Mouse (Mus musculus) gastrocnemius, postnatal 25 days (tissue): ENCODE measurements around the gene Gm20388. TPM values are rescaled to one million over a fixed set of nuclear protein-coding genes. Genes with fewer than 3 reads are reported as not detected.
"Not testable (repeated sequence)": the region's sequence is repeated elsewhere in the genome, so short reads cannot be mapped to it uniquely, and the experiment has no call there.

Experiments used
- DNase-seq: peaks from one replicate; pipeline ENCODE4 v3.0.0; 2022
- total RNA-seq, 2 experiments: library from RNA; stranded (reverse); gene quantifications; 1 replicate in 1 of 2; 2 replicates in 1 of 2; pipeline ENCODE4 v1.2.3; 2021

The Gm20388 gene
- total RNA-seq, 2 experiments from 2014 or later, result 6.7 TPM; not detected in 1

GRCm38 (mm10) chr8:121318756-121319155 lies 1408.1 kb downstream of the Gm20388 start:
- DNase-seq, result not testable (repeated sequence)

DNA sequence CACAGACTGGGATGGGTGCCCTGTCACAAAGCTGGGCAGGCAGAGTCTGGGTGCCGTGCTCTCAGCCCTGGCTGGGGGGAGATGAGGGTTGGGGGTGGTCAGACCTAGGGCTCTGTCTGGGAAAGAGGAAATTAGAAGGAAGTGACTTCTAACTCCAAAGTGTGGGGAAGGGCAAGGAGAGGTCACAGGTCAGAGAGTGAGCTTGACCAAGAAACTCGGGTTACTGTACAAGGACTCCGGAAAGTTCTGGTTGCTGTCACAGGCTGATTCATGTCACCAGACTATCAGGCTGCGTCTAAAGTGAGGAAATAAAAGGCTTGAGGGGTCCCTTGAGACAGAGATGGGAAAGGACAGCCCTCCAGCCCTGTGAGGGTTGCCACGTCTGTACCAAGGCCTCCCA lies 1408.8 kb downstream of the Gm20388 start:
- DNase-seq, result no peak

- no peak for DNase-seq
Observed at GRCm38 (mm10) chr8:121326164-121326910, 1415.7 kb downstream of the Gm20388 start.

GRCm38 (mm10) chr8:121332436-121332835 lies 1421.8 kb downstream of the Gm20388 start:
- DNase-seq, result peak; percentile 18

GRCm38 (mm10) chr8:121334495-121335424 lies 1424.1 kb downstream of the Gm20388 start:
- DNase-seq, result peak; percentile 22

DNA sequence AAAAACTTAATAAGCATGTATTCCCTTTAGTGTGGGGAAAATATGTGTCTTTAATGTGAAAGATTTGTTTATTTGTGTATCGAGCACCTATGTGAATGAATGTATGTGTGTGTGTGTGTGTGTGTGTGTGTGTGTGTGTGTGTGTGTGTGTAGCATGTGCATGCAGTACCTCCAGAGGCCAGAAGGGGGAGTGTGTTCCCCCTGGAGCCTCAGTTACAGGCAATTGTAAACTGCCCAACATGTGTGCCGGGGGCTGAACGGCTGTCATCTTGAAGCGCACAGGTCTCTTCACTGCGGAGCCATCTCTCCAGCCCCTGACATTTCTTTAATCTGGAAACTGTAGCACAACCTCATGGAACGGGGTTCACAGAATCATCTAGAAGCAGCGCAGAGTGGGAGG lies 1425.0 kb downstream of the Gm20388 start:
- no peak for DNase-seq

GRCm38 (mm10) chr8:121342931-121343330 lies 1432.3 kb downstream of the Gm20388 start:
- DNase-seq, result no peak

DNA sequence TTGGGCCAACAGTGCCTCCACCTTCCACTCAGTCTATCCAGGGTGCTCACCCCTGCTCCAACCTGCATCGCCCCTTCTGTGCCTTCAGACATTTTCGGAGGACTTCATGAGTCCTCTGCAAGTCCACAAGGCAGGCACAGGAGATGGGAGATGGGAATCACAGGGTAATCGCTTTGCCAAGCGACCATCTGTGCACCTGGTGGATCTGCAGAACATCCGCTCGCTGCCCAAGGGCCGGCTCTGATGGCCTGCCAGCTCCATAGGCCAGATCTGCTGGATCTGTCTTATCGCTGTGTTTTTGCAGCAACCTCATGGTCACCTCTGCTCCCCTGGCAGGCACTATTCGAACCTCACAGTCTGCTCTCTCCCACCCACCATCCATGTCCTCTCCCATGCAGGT lies 1433.8 kb downstream of the Gm20388 start:
- DNase-seq, result no peak

GRCm38 (mm10) chr8:121346175-121346574 lies 1435.5 kb downstream of the Gm20388 start:
- DNase-seq, result no peak

DNA sequence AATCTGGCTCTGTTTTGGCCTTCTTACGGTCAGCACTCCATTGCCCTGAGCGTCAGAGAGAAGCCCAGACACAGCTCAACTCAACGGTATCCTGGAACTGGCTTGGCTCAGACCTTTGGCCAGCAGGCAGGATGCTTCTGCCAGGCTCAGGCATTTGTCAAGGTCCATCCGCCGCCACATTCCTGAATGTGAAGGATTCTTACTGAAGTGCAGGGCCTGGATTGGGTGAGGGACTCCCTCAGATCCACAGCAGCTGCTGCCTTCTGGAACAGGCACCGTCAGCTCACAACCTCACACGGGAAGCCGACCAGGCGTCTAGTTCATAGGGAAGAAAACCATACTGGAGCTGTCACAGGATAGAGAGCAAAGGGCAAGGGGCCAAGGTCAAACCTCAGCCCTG lies 1436.2 kb downstream of the Gm20388 start:
- no peak for DNase-seq

DNA sequence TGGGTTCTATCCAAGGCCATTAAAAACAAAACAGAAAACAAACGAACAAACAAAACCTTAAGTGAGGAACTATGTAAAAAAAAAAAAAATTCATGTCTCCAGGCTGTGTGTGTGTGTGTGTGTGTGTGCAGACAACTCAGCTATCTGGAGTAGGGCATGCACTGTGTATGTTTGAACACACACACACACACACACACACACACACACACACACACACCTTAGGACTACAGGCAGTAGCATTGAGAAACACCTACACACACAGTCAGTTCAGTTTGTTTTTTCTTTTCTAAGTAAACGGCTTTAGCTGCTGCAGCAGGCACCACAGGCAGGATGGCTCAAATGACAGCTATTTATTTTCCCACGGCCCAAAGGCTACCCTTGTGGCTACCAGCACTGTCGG lies 1438.4 kb downstream of the Gm20388 start:
- DNase-seq, result no peak

- DNase-seq, result no peak
Observed at GRCm38 (mm10) chr8:121350803-121351202, 1440.2 kb downstream of the Gm20388 start.

- no peak for DNase-seq
Observed at GRCm38 (mm10) chr8:121354844-121355243, 1444.2 kb downstream of the Gm20388 start.

GRCm38 (mm10) chr8:121357451-121357850 lies 1446.8 kb downstream of the Gm20388 start:
- no peak for DNase-seq

DNA sequence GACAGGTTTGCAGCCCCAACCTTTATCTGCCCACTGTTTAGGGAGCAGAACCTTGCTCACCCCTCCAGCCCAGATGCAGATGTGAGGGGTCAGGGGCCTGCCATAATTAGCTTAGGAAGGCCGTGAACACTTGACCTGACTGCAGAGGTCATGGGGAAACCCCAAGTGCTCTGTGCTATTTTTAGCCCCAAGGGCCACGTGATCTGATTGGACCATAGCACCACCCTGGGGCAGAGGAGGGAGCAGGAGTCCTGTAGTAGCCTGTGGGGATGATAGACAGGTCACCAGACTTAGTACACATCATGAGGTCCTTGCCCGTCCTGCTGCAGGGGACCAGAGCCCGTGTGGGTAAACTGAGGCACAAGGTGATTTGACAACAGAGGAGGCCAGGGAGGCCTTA lies 1448.0 kb downstream of the Gm20388 start:
- DNase-seq, result no peak

- DNase-seq, result no peak
Observed at GRCm38 (mm10) chr8:121359131-121359981, 1448.7 kb downstream of the Gm20388 start.

DNA sequence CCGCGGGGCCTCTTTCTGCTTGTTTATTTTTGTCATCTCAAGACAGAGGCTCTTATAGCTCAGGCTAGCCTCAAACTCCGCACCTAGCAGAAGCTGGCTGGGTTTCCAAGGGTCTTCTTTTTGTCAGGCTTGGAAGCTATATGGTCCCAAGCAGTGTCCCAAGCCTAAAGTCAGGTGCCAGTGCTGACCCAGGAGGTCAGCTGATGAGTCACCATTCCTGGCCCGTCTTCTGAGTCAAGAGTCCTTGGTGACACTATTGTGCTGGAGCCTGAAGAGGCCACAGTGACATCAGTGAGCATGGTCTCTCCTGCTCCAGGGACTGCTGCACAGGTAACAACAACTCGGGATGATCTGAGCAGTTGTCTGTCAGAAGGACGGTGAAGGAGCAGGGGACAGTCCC lies 1449.4 kb downstream of the Gm20388 start:
- DNase-seq, result no peak

DNA sequence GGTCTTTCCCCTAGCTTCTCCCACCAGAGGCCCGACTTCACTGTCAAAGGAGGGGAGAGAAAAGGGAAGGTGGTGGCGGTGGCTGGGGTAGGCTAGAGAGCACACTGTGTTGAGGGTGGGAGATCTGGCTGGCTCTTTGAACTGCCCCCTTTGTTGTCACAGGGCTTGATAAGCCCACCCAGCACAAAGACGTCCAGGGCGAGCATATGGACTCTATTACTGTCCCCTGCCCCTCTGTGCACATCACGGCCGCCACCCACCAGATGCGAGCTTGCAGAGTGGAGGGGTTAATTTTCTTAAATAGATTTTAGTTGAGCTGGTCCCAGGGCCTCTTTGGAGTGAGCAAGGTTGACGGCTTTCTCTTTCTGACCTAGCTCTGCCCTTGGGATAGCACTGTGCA lies 1450.5 kb downstream of the Gm20388 start:
- DNase-seq, result no peak

DNA sequence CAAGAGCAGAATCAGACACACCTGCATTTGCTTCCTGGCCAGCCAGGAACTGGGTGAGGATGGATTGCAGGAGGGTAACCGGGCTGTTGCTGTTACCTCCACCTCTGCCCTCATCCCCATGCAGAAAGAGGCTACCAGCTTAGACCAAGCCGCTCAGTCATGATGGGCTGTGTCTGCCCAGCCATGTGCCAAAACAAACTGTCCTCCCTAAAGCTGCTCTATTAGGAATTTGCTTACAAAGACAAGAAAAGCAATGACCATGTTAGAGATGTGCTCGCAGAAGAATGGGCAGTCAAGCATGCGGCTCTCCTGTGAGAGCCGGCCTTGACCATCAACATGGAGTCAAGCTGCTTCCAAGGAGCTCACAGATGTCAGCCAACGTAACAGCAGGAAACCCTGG lies 1454.0 kb downstream of the Gm20388 start:
- no peak for DNase-seq

DNA sequence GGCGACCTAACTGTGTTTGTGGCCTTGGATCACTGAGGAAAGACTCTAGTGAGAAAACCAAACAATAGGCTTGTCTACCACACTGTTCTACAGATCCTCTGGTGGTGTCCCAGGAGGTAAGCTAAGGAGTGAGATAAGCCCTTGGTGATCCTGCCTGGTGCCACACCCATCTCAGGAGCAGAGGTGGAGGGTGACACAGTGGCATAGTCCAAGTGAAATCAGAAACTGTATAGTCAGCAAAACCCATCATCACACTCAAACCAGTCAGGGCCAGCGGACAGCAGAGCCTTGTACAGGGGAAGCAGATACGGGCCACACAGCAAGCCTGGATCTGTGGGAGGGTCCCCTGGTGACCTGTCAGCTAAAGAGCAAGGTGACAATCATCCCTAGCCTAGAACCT lies 1454.5 kb downstream of the Gm20388 start:
- no peak for DNase-seq

GRCm38 (mm10) chr8:121366655-121367054 lies 1456.0 kb downstream of the Gm20388 start:
- DNase-seq, result no peak

DNA sequence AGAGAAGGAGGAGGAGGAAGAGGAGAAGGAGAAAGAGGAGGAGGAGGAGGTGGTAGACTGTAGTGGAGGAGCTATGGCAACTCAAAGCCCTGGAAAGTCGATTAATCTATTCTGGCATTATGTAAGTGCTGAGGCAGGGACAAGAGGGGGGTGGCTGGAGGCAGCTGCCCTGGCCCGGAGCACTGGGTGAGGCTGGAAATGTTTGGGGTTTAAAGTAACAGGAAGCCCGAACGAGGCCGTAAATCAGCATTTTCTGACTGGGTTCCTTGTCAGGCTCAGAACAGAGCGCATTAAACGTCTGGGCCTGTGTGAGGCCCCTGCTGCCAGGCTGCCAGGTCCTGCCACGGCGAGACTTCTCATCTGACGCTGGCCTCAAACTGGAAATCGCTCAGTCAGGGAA lies 1458.2 kb downstream of the Gm20388 start:
- peak; percentile 38 for DNase-seq
